Mouse (Mus musculus) heart, embryonic 15.5 days (tissue): ENCODE data around the gene Emc4. TPM values are rescaled to one million over a fixed set of nuclear protein-coding genes. Genes with fewer than 3 reads are reported as not detected.

Experiments
- ATAC-seq: fragments of 200-750 bp; cut with Nextera tagmentation; replicated peaks from 2 replicates; pipeline ENCODE4 v1.8.0; 2017; ENCODE audit warnings: low read depth, moderate TSS enrichment; ENCODE audit not compliant: insufficient number of reproducible peaks, insufficient read depth, low FRiP score
- H3K27ac ChIP-seq: fragments of 300-500 bp; sonication (generic); 2 replicates; pipeline ENCODE4 v1.5.1; 2015; ENCODE audit warnings: mild to moderate bottlenecking, inconsistent platforms
- H3K27me3 ChIP-seq: fragments of 300-500 bp; sonication (generic); 2 replicates; pipeline ENCODE4 v1.6.1; 2015; ENCODE audit warnings: inconsistent platforms
- H3K36me3 ChIP-seq: fragments of 300-500 bp; sonication (generic); 2 replicates; pipeline ENCODE4 v1.6.1; 2015; ENCODE audit warnings: mild to moderate bottlenecking, inconsistent platforms
- H3K4me1 ChIP-seq: fragments of 300-500 bp; sonication (generic); replicated peaks from 2 replicates; pipeline ENCODE4 v1.6.1; 2015; ENCODE audit warnings: inconsistent platforms
- H3K4me2 ChIP-seq: fragments of 300-500 bp; sonication (generic); 2 replicates; pipeline ENCODE4 v1.6.1; 2015; ENCODE audit warnings: inconsistent platforms, mild to moderate bottlenecking, moderate library complexity
- H3K4me3 ChIP-seq: fragments of 300-500 bp; sonication (generic); 2 replicates; pipeline ENCODE4 v1.5.1; 2015; ENCODE audit warnings: mild to moderate bottlenecking, inconsistent platforms
- H3K9ac ChIP-seq: fragments of 300-500 bp; sonication (generic); 2 replicates; pipeline ENCODE4 v1.6.1; 2015; ENCODE audit warnings: mild to moderate bottlenecking, inconsistent platforms
- H3K9me3 ChIP-seq: fragments of 300-500 bp; sonication (generic); replicated peaks from 2 replicates; pipeline ENCODE4 v1.6.1; 2016; ENCODE audit warnings: inconsistent platforms
- WGBS: fragments of 180-500 bp; shearing (Covaris S2); methylation state at CpG from one replicate; pipeline ENCODE4 v1.1.7; 2015; ENCODE audit warnings: mixed read lengths; 5-methylcytosine and 5-hydroxymethylcytosine counted together
- polyA plus RNA-seq: library from polyadenylated mRNA; unstranded; fragments of >200 nt; fragmentation: Nextera tagmentation; extraction: Ambion mirVana; gene quantifications from 2 replicates; pipeline ENCODE4 v1.2.1, GENCODE M21; 2015

Gene Emc4
- polyA plus RNA-seq, 1 experiment from 2014 or later: 92.2 TPM

DNA sequence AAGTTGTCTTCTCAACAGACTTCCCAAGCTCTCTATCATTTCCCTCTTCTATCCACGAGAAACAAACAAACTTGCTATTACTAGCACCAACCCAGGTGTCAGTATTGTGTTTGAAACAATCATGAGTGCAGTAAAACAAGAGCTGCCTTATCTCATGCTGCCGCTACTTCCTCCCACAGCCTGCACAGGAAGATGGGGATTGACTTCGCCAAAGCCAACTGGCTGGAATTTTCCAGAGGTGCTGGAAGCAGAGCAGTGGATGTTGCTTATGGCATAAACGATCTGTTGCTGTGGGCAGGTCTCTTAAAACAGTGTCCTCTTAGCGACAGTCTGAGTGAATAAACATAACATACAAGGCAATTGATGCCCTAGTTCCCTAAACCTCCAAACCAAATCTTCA, 6.8 kb upstream of the Emc4 start:
- Histone ChIP-seq H3K4me2 (no peak overlapping the region), H3K27me3 (no peaks in the 10 kb centered on the region), H3K36me3 (no peaks in the 10 kb centered on the region), H3K9me3 (no peaks in the 10 kb centered on the region), H3K9ac (no peak overlapping the region), H3K27ac (no peak overlapping the region), H3K4me3 (no peak overlapping the region), H3K4me1 (peaks cover 2% of the 10 kb centered on the region)
- WGBS: 34% methylated on average over 5 of the region's 5 CpGs
- ATAC-seq: no peak

DNA sequence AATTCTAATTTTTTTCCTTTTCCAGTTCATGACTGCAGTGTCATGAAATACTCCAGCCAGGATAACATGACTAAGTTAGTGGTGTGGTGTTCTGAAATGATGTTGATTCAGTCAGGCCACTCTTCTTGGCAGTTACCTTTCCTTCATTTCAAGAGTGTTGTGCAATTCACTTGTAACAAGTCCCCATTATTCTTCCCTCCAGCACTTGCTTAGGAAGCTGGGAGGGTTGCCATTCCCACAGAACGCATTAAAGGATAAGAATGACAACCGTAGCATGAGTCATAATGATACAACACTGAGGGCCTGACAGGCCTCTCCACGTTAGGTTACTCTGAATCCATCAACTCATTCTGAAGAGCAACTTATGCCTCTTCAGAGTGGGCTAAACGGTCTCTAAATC, 5.3 kb upstream of the Emc4 start:
- Histone ChIP-seq H3K27me3 (no peaks in the 10 kb centered on the region), H3K4me1 (no peaks in the 10 kb centered on the region; the same call in 1 of the 2 replicates), H3K36me3 (no peaks in the 10 kb centered on the region), H3K4me2 (no peak overlapping the region), H3K4me3 (no peak overlapping the region), H3K9ac (no peak overlapping the region), H3K9me3 (no peaks in the 10 kb centered on the region), H3K27ac (no peak overlapping the region)
- ATAC-seq: no peak
- 42% methylated on average over 4 of the region's 4 CpGs for WGBS

DNA sequence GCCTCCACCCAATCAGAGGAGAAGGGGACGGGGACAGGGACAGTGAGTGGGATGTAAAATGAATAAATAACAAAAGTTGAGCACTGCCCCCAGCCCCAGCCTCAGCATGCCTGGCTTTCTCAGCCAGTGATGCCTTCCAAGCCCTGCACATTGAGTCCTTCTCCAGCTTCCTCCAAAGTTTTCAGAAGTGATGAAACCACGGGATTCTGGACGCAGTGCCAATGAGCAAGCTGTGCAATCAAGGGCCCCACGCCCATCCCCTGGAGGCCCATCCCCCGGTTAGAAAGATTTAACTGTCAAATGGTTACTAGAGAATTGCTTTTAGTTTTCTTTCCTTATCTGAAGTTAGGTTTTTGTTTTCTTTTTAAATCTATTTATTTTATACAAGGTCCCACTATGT, 2.1 kb upstream of the Emc4 start:
- WGBS: 62% methylated on average over 5 of the region's 5 CpGs
- no peak overlapping the region for H3K27ac ChIP-seq
- no peak overlapping the region for H3K9ac ChIP-seq

DNA sequence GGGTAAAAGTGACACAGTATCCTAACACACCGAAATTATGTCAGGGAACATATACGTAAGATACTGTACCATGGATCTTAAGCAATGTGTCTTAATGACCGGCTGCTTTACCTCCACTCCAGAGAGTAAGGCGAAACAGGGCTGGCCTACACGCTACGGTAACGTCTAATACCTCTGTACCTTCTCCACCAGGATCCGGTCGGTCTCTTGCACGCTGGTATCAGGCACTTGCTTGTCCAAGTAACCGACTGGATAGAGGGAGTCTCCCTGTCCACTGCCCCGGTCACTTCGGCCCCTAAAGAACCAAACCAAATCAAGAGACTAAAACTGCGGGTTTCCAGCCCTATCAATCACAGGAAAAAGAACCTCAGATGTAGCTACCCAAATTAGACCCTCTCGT, 605 bp downstream of the Emc4 start:
- peak overlapping the region; percentile 76 for H3K9ac ChIP-seq
- H3K27ac ChIP-seq: peak overlapping the region; percentile 84
- peak; percentile 47; the same call in 1 of the 2 replicates for ATAC-seq
- H3K4me3 ChIP-seq: peak overlapping the region; percentile 83
- H3K36me3 ChIP-seq: peaks cover 22% of the 10 kb centered on the region
- peaks cover 8% of the 10 kb centered on the region for H3K4me1 ChIP-seq
- 16% methylated on average over 15 of the region's 15 CpGs for WGBS
- no peaks in the 10 kb centered on the region for H3K27me3 ChIP-seq
- H3K4me2 ChIP-seq: peak overlapping the region; percentile 68
- no peaks in the 10 kb centered on the region for H3K9me3 ChIP-seq

More for the DNA sequence above, 2.1 kb upstream of the Emc4 start:
- H3K4me3 ChIP-seq: no peak overlapping the region
- H3K36me3 ChIP-seq: no peaks in the 10 kb centered on the region
- H3K27me3 ChIP-seq: no peaks in the 10 kb centered on the region
- no peaks in the 10 kb centered on the region for H3K9me3 ChIP-seq
- no peak for ATAC-seq
- peaks cover 8% of the 10 kb centered on the region for H3K4me1 ChIP-seq
- H3K4me2 ChIP-seq: no peak overlapping the region

DNA sequence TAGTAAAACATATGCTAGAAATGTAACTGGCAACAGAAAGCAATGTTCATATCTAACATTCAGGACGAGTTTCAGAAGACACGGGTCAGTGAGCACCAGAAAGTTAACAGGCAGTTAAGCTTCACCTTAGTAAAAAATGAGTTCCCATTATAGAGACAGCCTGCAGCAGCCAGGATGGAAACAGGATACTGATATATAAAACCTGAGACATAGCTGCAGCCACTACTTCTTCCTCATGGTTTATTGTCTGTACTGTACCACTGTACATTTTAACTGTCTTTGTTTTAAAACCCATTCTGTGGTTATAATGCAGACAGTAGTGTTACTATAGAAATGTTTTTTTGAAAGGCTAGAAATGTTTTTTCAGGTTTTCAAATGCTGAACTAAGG, 7.1 kb downstream of the Emc4 start:
- no peak for ATAC-seq
- no peaks in the 10 kb centered on the region for H3K9me3 ChIP-seq
- H3K9ac ChIP-seq: no peak overlapping the region
- no peaks in the 10 kb centered on the region for H3K4me1 ChIP-seq
- H3K4me3 ChIP-seq: no peak overlapping the region
- peaks cover 81% of the 10 kb centered on the region for H3K36me3 ChIP-seq
- WGBS: 92% methylated on average over 2 of the region's 2 CpGs
- H3K4me2 ChIP-seq: no peak overlapping the region
- H3K27me3 ChIP-seq: no peaks in the 10 kb centered on the region
- H3K27ac ChIP-seq: no peak overlapping the region

DNA sequence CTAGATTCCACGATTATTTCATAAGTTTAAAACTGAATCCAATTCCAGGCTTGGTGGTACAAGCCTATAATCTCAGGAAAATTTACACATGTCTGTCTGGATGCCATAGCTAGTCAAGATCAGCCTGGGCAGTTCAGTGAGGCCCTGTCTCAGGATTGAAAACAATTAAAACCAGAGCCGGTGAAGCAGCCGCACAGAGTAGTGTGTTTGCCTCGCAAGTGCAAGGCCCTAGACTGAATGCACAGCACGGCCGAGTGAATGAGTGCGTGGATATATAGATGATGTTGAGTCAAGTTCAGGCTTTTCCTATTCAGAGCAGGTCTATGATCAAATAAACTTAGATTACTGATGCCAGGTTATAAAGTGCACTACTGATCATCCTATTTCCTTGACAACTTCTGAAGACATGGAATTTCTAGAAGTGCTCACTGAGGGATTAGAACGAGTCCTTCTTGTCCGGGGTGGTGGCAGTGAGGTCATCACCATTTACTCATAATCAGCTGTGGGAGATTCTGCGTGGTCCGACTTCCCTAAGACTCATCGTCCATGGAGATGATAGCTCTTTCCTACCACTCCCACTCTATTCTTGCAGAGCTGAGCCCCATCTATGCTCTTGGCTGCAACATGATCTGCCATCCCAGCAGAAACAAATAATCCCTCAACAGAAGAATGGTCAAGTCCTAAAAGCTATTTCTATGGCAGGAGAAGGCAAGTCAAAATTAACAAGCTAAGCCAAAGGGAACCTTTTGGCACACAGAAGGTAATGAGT, 7.6 kb downstream of the Emc4 start:
- H3K4me2 ChIP-seq: no peak overlapping the region
- no peaks in the 10 kb centered on the region for H3K9me3 ChIP-seq
- no peak overlapping the region for H3K4me3 ChIP-seq
- no peaks in the 10 kb centered on the region for H3K27me3 ChIP-seq
- H3K27ac ChIP-seq: no peak overlapping the region
- WGBS: 87% methylated on average over 12 of the region's 12 CpGs
- peaks cover 85% of the 10 kb centered on the region for H3K36me3 ChIP-seq
- ATAC-seq: no peak
- no peaks in the 10 kb centered on the region for H3K4me1 ChIP-seq
- no peak overlapping the region for H3K9ac ChIP-seq

DNA sequence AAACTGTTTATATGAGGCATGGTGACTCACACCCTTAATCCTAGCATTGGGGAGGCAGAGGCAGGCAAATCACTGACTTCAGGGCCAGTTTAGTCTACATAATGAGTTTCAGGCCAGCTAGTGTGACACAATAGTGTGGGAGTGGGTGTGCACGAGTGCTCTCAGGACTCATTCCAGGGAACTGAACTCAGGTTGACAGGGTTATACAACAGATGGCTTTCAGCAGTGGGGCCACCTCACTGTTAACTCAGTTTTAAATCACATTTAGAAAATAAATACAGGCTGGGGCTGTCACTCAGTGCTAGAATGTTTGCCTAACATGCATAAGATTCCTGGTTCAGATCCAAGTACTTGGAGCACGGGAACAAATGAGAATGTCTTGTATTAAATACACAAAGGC, 8.2 kb downstream of the Emc4 start:
- WGBS: 74% methylated on average over 2 of the region's 2 CpGs
- ATAC-seq: no peak
- Histone ChIP-seq H3K4me3 (no peak overlapping the region), H3K9ac (no peak overlapping the region), H3K4me2 (no peak overlapping the region), H3K4me1 (no peaks in the 10 kb centered on the region), H3K9me3 (no peaks in the 10 kb centered on the region), H3K36me3 (peaks cover 86% of the 10 kb centered on the region), H3K27me3 (no peaks in the 10 kb centered on the region), H3K27ac (no peak overlapping the region)

DNA sequence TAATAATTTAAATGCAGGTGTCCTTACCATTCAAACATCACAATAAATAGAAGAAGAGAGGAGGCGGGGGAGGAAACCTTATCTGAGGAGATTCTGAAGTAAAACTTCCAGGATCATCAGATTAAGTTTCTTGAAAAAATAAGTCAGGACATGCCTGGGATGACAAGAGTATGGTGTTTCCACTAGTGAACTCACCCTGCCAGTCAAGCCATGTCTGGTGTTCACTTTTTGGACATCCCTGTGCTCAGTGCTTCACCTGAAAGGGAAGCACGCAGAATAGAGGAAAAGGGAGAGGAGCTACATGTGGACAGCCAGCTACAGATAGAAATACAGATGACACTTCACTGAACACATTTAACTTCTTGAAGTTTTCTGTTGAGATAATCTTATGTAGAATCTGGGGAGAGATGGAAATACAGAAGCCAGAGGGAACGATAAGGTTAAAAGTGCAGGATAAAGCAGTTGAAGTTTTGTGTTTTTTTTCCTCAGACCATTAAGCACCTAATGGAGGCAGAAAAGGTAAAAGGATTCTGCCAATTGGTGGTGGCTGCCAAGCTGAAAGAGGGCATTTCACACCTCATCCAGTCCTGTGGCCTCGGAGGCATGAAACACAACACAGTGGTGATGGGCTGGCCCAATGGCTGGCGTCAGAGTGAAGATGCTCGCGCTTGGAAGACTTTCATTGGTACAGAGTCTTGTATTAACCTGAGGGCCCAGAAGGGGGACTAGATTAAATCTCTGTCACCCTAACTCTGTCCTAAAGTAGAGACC, 14.0 kb downstream of the Emc4 start:
- Histone ChIP-seq H3K27ac (no peak overlapping the region), H3K36me3 (peaks cover 83% of the 10 kb centered on the region), H3K4me1 (no peaks in the 10 kb centered on the region), H3K9ac (no peak overlapping the region), H3K9me3 (no peaks in the 10 kb centered on the region), H3K4me3 (no peak overlapping the region), H3K4me2 (no peak overlapping the region), H3K27me3 (no peaks in the 10 kb centered on the region)
- ATAC-seq: no peak
- 86% methylated on average over 7 of the region's 7 CpGs for WGBS

DNA sequence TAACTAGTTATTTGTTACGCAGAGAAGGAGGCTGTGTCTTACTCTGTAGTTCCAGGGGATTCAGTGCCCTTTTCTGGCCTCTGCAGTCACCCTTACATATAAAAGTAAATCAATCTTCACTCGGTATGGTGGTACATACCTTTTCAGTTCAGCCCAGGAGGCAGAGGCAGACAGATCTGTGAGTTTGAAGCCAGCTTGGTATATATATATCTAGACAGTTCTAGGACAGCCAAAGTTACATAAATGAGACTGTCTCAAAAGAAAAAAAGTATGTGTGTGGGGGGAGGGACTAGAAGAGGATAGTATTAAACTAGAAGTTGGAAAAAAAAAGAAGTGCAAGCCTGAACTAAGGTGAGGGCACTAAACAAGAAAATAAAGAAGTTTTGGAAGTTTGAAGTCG, 19.6 kb downstream of the Emc4 start:
- Histone ChIP-seq H3K4me3 (no peak overlapping the region), H3K27ac (no peak overlapping the region), H3K9ac (no peak overlapping the region), H3K27me3 (no peaks in the 10 kb centered on the region), H3K36me3 (peaks cover 61% of the 10 kb centered on the region), H3K9me3 (no peaks in the 10 kb centered on the region), H3K4me2 (no peak overlapping the region), H3K4me1 (no peaks in the 10 kb centered on the region)
- WGBS: 85% methylated on average over 3 of the region's 3 CpGs
- no peak for ATAC-seq

DNA sequence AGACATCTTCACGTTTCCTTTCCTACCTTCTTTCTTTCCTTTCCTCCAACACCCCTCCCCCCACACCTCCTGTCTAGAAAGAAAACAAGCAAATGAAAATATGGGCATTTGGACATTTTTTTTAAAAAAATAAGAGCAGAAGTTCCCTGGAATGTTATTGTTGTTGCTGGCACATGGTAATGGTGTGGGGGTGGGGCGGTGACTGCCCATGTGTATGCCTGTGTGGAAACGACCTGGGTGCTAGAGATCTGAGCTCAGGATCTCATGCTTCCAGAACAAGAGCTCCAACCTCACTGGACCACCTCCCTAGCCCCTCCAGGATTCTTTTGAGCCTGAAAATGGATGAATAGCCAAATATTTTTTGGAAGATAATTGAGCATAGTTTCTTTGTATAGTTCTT, 26.7 kb downstream of the Emc4 start:
- ATAC-seq: no peak
- H3K4me1 ChIP-seq: no peaks in the 10 kb centered on the region

DNA sequence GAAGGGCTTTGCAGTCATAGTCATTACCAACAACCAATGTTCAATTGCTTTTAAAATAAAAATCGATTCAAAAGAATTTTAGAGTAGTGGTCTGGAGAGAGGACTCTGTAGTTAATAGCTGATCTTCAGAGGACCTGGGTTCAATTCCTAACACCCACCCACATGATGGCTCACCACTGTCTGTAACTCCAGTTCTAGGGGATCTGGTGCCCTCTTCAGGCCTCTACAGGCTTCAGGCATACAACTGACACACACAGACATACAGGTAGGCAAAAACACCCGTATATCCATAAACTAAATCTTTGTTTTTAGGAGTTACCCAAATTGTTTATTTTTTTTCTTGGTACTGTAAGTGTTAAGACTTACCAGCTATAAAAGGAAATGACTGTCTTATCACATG, 28.1 kb downstream of the Emc4 start:
- H3K36me3 ChIP-seq: peaks cover 55% of the 10 kb centered on the region

More for the DNA sequence above, 26.7 kb downstream of the Emc4 start:
- no peak overlapping the region for H3K4me2 ChIP-seq
- peaks cover 50% of the 10 kb centered on the region for H3K36me3 ChIP-seq
- H3K9ac ChIP-seq: no peak overlapping the region
- H3K27ac ChIP-seq: no peak overlapping the region
- no peaks in the 10 kb centered on the region for H3K27me3 ChIP-seq
- no peaks in the 10 kb centered on the region for H3K9me3 ChIP-seq
- H3K4me3 ChIP-seq: no peak overlapping the region
- 59% methylated on average over 3 of the region's 3 CpGs for WGBS

More for the DNA sequence above, 28.1 kb downstream of the Emc4 start:
- Histone ChIP-seq H3K27me3 (no peaks in the 10 kb centered on the region), H3K27ac (no peak overlapping the region), H3K4me3 (no peak overlapping the region), H3K9ac (no peak overlapping the region), H3K4me2 (no peak overlapping the region), H3K4me1 (no peaks in the 10 kb centered on the region), H3K9me3 (no peaks in the 10 kb centered on the region)
- 91% methylated on average over 2 of the region's 2 CpGs for WGBS
- no peak for ATAC-seq
